Mouse (Mus musculus) liver, adult (tissue): ENCODE measurements around the gene Msmo1.

ENCODE experiments used
- GATA4 ChIP-seq: IDR thresholded peaks from 2 replicates; pipeline ENCODE4 v1.6.1; 2014; ENCODE audit warnings: mild to moderate bottlenecking, low read length; ENCODE audit not compliant: insufficient replicate concordance

Gene Msmo1

GRCm38 (mm10) chr8:64733271-64733943 is at the start of gene Msmo1:
Msmo1 (minus strand) TSS chr8:64733792.
- TF ChIP-seq GATA4: no peak

DNA sequence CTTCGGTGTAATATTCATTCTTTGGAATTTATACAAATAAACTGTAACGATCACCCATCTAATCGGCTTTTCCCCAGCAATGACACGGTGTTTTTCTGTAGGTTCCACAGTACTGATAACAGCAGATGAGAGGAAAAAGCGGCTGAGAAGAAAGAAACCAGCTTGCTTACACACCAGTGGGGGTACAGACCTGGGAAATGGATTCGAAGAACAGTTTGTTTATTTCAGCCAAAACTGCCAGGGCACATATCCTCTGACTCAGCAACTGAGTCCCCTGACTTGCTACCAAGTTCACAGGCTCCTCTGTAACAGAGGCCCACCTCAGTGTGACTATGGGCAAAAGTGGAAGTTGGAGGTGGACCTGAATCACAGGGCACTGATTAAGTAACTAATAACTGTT is 48.4 kb upstream of the Msmo1 start:
- TF ChIP-seq GATA4: no peak

DNA sequence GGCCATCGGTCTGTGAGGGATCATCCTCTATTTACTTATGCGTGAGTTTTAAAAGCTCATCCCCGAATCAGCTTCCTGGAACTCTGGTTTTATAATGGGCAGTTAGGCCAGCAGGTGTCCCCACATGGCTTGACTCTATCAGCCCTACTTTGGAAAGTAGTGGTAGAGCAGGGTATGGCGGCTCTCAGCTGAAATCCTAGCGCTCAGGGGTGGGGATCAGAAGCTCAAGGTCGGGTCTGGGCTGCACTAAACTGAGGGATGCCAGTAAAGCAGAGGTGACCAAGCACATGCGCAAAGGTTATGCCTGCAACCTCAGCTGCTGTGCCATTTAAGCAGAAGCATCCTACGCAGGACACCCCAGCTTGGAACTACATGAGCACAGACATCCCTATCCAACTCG is 44.3 kb upstream of the Msmo1 start:
- no peak for TF ChIP-seq GATA4

GRCm38 (mm10) chr8:64774136-64774535 is 40.5 kb upstream of the Msmo1 start:
- TF ChIP-seq GATA4: no peak

DNA sequence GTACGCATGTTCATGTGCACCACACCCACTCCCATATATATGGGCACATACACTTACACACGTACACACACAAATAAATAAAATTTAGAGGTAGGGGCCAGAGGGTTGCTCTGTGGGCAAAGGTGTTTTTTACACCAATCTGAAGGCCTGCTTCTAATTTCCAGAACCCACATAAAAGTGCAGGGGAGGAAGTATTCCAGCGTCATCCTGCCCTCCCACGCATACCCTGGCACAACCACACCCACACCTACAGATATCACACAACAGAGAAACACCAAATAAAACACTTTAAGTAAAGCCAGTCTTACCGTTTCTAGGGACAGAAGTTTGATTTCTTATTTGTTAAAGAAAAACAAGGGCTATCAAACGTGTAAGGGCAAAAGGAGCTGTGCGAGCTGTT is 37.2 kb upstream of the Msmo1 start:
- TF ChIP-seq GATA4: no peak

GRCm38 (mm10) chr8:64769586-64769985 is 36.0 kb upstream of the Msmo1 start:
- no peak for TF ChIP-seq GATA4

GRCm38 (mm10) chr8:64768645-64769044 is 35.1 kb upstream of the Msmo1 start:
- no peak for TF ChIP-seq GATA4

DNA sequence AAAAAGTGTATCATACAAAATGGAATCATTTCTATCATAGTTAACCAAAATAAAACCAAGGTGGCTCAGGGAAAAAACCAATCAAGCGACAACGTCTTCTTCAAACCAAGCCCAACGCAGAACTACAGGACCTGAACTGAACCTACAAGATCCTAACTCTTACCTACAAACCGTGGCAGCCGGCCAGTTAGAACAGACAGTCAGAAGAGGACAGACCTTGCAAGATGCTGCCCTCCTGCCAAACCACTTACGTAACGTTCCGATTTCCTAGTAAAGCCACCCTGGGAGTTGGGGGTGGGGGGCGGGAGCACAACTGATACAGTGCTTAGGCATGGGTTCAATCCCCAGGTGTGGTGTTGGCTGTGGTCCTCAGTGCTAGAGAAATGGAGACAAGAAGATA is 33.5 kb upstream of the Msmo1 start:
- no peak for TF ChIP-seq GATA4

DNA sequence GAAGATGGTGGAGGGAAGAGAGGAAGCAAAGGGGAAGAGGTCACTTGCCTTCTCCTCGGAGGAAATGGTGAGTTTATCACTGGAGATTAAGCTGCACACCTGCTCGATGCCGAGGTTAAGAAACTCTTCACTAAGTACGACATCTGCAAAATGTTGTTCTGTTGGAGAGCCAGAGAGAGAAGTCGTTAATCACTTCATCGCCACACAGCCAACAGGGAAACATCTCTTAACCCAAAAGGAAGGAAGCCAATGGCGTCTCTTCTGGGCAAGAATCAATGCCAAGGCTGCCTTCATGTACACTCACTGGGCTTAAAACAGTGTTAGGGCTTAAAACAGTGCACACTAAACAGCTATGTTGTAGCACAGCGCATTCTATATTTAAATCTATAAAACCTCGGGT is 30.5 kb upstream of the Msmo1 start:
- TF ChIP-seq GATA4: no peak

DNA sequence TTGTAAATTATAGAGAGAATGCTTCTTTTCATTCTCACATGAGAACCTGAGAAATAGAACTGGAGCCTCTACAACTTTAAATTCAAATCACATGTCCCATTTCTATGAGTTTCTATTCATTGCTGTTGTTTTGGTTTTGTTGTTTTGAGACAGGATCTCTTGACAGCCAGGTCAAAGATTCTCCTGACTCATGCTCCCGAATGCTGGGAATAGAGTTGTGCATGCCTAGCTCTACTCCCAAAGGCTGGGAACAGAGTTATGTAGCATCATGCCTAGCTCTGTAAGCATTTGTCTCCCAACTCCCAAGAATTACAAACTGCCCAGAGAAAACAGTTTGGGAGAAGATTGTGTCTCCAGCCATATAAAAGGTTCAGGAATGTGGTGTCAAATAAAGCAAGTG is 29.2 kb upstream of the Msmo1 start:
- TF ChIP-seq GATA4: no peak

DNA sequence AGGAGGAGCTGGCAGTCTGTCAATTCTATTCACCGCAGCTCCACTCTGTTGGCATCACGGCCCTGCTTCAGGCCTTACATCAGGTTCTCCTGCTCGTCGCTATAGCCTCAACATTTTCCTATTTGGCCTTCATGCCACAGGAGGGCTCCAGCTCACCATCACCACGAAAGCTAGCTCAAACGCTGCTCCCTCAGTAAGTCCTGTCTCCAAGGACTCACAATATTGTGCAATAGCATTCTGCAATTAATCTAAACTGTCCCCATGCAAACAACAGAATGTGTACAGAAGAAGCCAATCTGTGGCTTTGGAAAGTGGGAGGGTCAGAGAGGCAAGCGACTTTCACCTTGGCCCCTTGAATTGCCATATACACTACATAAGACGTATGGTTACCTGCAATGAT is 27.8 kb upstream of the Msmo1 start:
- TF ChIP-seq GATA4: no peak

- TF ChIP-seq GATA4: no peak
Measured at GRCm38 (mm10) chr8:64757956-64758355, 24.4 kb upstream of the Msmo1 start.

GRCm38 (mm10) chr8:64746215-64747058 is 12.8 kb upstream of the Msmo1 start:
- TF ChIP-seq GATA4: peak; percentile 58; the same call in 1 of the 2 replicates

DNA sequence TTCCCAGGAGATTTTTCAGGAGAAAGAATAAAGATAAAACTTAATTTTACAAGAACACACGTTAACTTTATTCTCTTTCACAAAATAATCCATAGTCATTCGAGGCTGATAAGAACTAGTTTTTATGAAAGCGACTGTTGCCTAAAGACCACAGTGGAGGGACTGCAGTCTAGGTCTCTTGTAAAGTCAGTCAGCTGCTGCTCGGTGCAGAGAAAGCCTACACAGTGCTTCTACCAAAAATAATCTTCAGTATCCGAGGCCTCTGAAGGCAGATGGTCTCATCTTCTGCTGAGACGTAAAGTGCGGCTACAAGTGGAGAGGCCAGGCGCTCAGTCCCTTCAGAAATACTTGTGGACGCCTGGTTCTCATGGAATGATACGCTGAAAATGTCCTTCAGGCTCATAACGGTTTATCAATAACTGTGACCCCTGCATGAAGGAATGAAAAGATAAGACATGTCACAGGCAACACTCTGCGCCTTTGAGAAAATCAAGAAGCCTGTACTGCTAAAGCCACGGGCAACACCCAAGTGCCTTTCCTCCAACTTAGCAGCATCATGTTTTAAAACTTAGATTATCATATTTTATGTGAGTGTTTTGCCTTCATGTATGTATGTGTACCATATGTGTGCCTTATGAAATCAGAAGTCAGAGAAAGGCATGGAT is 7.1 kb upstream of the Msmo1 start:
- TF ChIP-seq GATA4: no peak

DNA sequence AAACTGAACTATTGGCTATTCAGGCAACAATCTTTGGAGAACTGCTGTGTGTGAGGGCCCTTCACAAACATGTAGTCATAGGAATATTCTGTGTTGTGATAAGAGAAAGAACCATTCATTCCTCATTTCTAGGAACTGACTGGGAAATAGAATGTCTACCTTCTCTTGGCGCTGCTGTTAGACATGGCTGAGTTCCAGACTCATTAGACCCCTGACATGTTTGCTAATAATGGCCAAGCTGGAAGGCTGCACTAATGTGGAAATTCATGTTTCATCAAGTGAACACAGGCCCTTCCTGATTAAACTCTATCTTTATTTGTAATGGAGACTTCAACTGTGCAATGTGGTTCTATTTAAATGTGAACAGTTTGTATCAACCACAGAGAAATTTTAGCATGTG is 5.3 kb upstream of the Msmo1 start:
- TF ChIP-seq GATA4: no peak

- TF ChIP-seq GATA4: no peak
Measured at GRCm38 (mm10) chr8:64736767-64737323, 3.3 kb upstream of the Msmo1 start.
